Mouse (Mus musculus): ENCODE data around the gene Tarbp2.

Gene Tarbp2

GRCm38 (mm10) chr15:102505770-102506463 lies 12.1 kb upstream of the Tarbp2 start:
- DNase-seq: peak; percentile 72

- peak; percentile 30 for DNase-seq
These were observed 11.5 kb upstream of the Tarbp2 start for GRCm38 (mm10) chr15:102506464-102506830.

- peak; percentile 33 for DNase-seq
These were observed 11.1 kb upstream of the Tarbp2 start for GRCm38 (mm10) chr15:102506864-102507263.

GRCm38 (mm10) chr15:102507561-102507960 lies 10.4 kb upstream of the Tarbp2 start:
- peak; percentile 82 for DNase-seq

GRCm38 (mm10) chr15:102508336-102508735 lies 9.7 kb upstream of the Tarbp2 start:
- peak; percentile 64 for DNase-seq

GRCm38 (mm10) chr15:102510110-102510509 lies 7.9 kb upstream of the Tarbp2 start:
- peak; percentile 90 for DNase-seq

GRCm38 (mm10) chr15:102510590-102511284 lies 7.3 kb upstream of the Tarbp2 start:
- peak; percentile 99 for DNase-seq

- peak; percentile 91 for DNase-seq
These were observed 6.6 kb upstream of the Tarbp2 start for GRCm38 (mm10) chr15:102511285-102511833.

GRCm38 (mm10) chr15:102512010-102512409 lies 6.0 kb upstream of the Tarbp2 start:
- DNase-seq: peak; percentile 88

- DNase-seq: peak; percentile 70
These were observed 5.5 kb upstream of the Tarbp2 start for GRCm38 (mm10) chr15:102512471-102512870.

- DNase-seq: peak; percentile 45
These were observed 5.0 kb upstream of the Tarbp2 start for GRCm38 (mm10) chr15:102513004-102513403.

GRCm38 (mm10) chr15:102515261-102515660 lies 2.7 kb upstream of the Tarbp2 start:
- peak; percentile 90 for DNase-seq

- DNase-seq: peak; percentile 95
These were observed 2.2 kb upstream of the Tarbp2 start for GRCm38 (mm10) chr15:102515791-102516190.

- DNase-seq: peak; percentile 96
These were observed 1.7 kb upstream of the Tarbp2 start for GRCm38 (mm10) chr15:102516293-102516692.

GRCm38 (mm10) chr15:102516728-102517404 lies 1.1 kb upstream of the Tarbp2 start, which contains the start of gene Map3k12:
Map3k12 (minus strand) TSS chr15:102517064.
- peak; percentile 99 for DNase-seq

- no peak for DNase-seq
These were observed 389 bp upstream of the Tarbp2 start for GRCm38 (mm10) chr15:102517631-102517975.

- no peak for DNase-seq
These were observed 838 bp downstream of the Tarbp2 start for GRCm38 (mm10) chr15:102518859-102519201.

- DNase-seq: peak; percentile 70
These were observed 1.5 kb downstream of the Tarbp2 start for GRCm38 (mm10) chr15:102519211-102520141.

- peak; percentile 94 for DNase-seq
These were observed 2.4 kb downstream of the Tarbp2 start for GRCm38 (mm10) chr15:102520416-102520815.

- peak; percentile 86 for DNase-seq
These were observed 3.5 kb downstream of the Tarbp2 start for GRCm38 (mm10) chr15:102521480-102521879.

- DNase-seq: peak; percentile 94
These were observed 7.0 kb downstream of the Tarbp2 start, which contains the start of gene Npff for GRCm38 (mm10) chr15:102524892-102525485. Npff (minus strand) TSS chr15:102524942.
